Mouse (Mus musculus) G1E (cell line): ENCODE data around the gene Frat2.

ENCODE experiments used
- CTCF ChIP-seq: IDR thresholded peaks from 2 replicates; pipeline ENCODE4 v1.5.1; 2012; ENCODE audit warnings: low read depth, low read length, inconsistent platforms, mixed read lengths
- GATA1 ChIP-seq: IDR thresholded peaks from 2 replicates; pipeline ENCODE4 v1.6.1; 2012; ENCODE audit warnings: borderline replicate concordance, low read length, inconsistent platforms, mixed read lengths
- GATA2 ChIP-seq: IDR thresholded peaks from 2 replicates; pipeline ENCODE4 v1.6.1; 2012; ENCODE audit warnings: low read depth, low read length, inconsistent platforms, borderline replicate concordance
- POLR2AphosphoS5 ChIP-seq: IDR thresholded peaks from 2 replicates; pipeline ENCODE4 v1.6.1; 2012; ENCODE audit warnings: low read depth, low read length, inconsistent platforms; ENCODE audit not compliant: insufficient replicate concordance
- TAL1 ChIP-seq: conservative IDR thresholded peaks from 2 replicates; pipeline ENCODE4 v1.6.1; 2012; ENCODE audit warnings: low read depth, low read length, inconsistent platforms, mixed read lengths

- TF ChIP-seq CTCF (no peak), GATA2 (no peak), TAL1 (no peak), GATA1 (no peak), POLR2AphosphoS5 (no peak)
Measured at GRCm38 (mm10) chr19:41835816-41836215, 12.1 kb downstream of the Frat2 start.
